Mouse (Mus musculus) CH12.LX (cell line): ENCODE measurements around the gene Opn4. TPM values are rescaled to one million over a fixed set of nuclear protein-coding genes. Genes with fewer than 3 reads are reported as not detected.
A peak's percentile ranks its signal among the peaks of the same experiment; 100 is the strongest.

ENCODE experiments used
- DNase-seq: peaks from one replicate; pipeline ENCODE4 v3.0.0-alpha.2; 2013; ENCODE audit errors: extremely low read depth
- H3K27ac ChIP-seq: 2 replicates; pipeline ENCODE4 v1.5.1; 2012; ENCODE audit warnings: low read depth, mild to moderate bottlenecking, control low read depth, moderate library complexity; ENCODE audit not compliant: insufficient read depth
- H3K27me3 ChIP-seq: replicated peaks from 2 replicates; pipeline ENCODE3; 2012; ENCODE audit warnings: inconsistent platforms
- H3K36me3 ChIP-seq, 2 experiments: replicated peaks in 1 of 2; 2 replicates each; pipeline versions ENCODE3 to v1.6.1; 2012; ENCODE audit warnings: inconsistent platforms in 1 of 2, low read length in 1 of 2, mild to moderate bottlenecking in 1 of 2, mixed read lengths in 1 of 2, moderate library complexity in 1 of 2; ENCODE audit not compliant: control insufficient read depth in 1 of 2, insufficient read depth in 1 of 2
- H3K4me1 ChIP-seq, 2 experiments: 2 replicates each; pipeline ENCODE4 v1.6.1; 2012; ENCODE audit warnings: inconsistent platforms in 1 of 2, moderate library complexity in 1 of 2; ENCODE audit not compliant: insufficient read depth in 2 of 2, control insufficient read depth in 1 of 2
- H3K4me2 ChIP-seq: 2 replicates; pipeline ENCODE4 v1.6.1; 2012; ENCODE audit warnings: low read depth, mild to moderate bottlenecking, control low read depth; ENCODE audit not compliant: poor library complexity, insufficient read depth, severe bottlenecking
- H3K4me3 ChIP-seq, 3 experiments: fragments of 150-350 bp in 1 of 3; sonication (generic) in 1 of 3; replicated peaks in 1 of 3; 2 replicates each; pipeline versions ENCODE3 to v1.5.1; 2011 to 2012; ENCODE audit warnings: low read depth in 2 of 3, low read length in 2 of 3, mild to moderate bottlenecking in 2 of 3, moderate library complexity in 2 of 3, control low read depth in 1 of 3, improper control_type of control experiment in 1 of 3, inconsistent platforms in 1 of 3, mixed read lengths in 1 of 3; ENCODE audit not compliant: poor library complexity in 1 of 3
- H3K79me2 ChIP-seq: replicated peaks from 2 replicates; pipeline ENCODE4 v1.6.1; 2012; ENCODE audit warnings: mild to moderate bottlenecking, moderate library complexity; ENCODE audit not compliant: control insufficient read depth, poor library complexity, insufficient read depth, severe bottlenecking; ENCODE audit errors: extremely low read depth
- H3K9ac ChIP-seq: 2 replicates; pipeline ENCODE4 v1.6.1; 2012; ENCODE audit warnings: low read depth, mild to moderate bottlenecking, control low read depth, moderate library complexity; ENCODE audit not compliant: insufficient read depth
- H3K9me3 ChIP-seq: replicated peaks from 2 replicates; pipeline ENCODE3; 2012; ENCODE audit warnings: low read length, inconsistent platforms, mixed read lengths
- CTCF ChIP-seq, 2 experiments: IDR thresholded peaks in 1 of 2; conservative IDR thresholded peaks in 1 of 2; 2 replicates each; pipeline ENCODE4 v1.5.1; 2011 to 2012; ENCODE audit warnings: low read depth in 2 of 2, low read length in 2 of 2, improper control_type of control experiment in 1 of 2, inconsistent platforms in 1 of 2, mild to moderate bottlenecking in 1 of 2, moderate library complexity in 1 of 2
- E2F4 ChIP-seq: IDR thresholded peaks from 2 replicates; pipeline ENCODE4 v1.6.1; 2011; ENCODE audit warnings: low read depth, low read length, improper control_type of control experiment; ENCODE audit not compliant: insufficient replicate concordance
- GABPA ChIP-seq: IDR thresholded peaks from 2 replicates; pipeline ENCODE4 v1.6.1; 2012; ENCODE audit warnings: low read depth, low read length, improper control_type of control experiment, inconsistent platforms; ENCODE audit not compliant: insufficient replicate concordance
- IRF4 ChIP-seq: IDR thresholded peaks from 2 replicates; pipeline ENCODE4 v1.6.1; 2014; ENCODE audit warnings: low read depth, mild to moderate bottlenecking, inconsistent platforms, low read length, improper control_type of control experiment
- JUN ChIP-seq: IDR thresholded peaks from 2 replicates; pipeline ENCODE4 v1.6.1; 2011; ENCODE audit warnings: low read depth, mild to moderate bottlenecking, low read length, improper control_type of control experiment, moderate library complexity; ENCODE audit not compliant: insufficient read depth
- JUND ChIP-seq: conservative IDR thresholded peaks from 2 replicates; pipeline ENCODE4 v1.6.1; 2011; ENCODE audit warnings: low read depth, low read length, improper control_type of control experiment
- KAT2A ChIP-seq: IDR thresholded peaks from 2 replicates; pipeline ENCODE4 v1.6.1; 2012; ENCODE audit warnings: low read length, improper control_type of control experiment, inconsistent platforms; ENCODE audit not compliant: insufficient replicate concordance
- MAFK ChIP-seq: IDR thresholded peaks from 2 replicates; pipeline ENCODE4 v1.6.1; 2011; ENCODE audit warnings: low read length, improper control_type of control experiment; ENCODE audit not compliant: insufficient replicate concordance
- MAZ ChIP-seq: IDR thresholded peaks from 2 replicates; pipeline ENCODE4 v1.6.1; 2012; ENCODE audit warnings: low read depth, mild to moderate bottlenecking, inconsistent platforms, low read length, improper control_type of control experiment, moderate library complexity
- MEF2A ChIP-seq: IDR thresholded peaks from 2 replicates; pipeline ENCODE4 v1.6.1; 2014; ENCODE audit warnings: low read depth, mild to moderate bottlenecking, inconsistent platforms, low read length, improper control_type of control experiment, borderline replicate concordance
- MXI1 ChIP-seq: IDR thresholded peaks from 2 replicates; pipeline ENCODE4 v1.6.1; 2011; ENCODE audit warnings: mild to moderate bottlenecking, low read depth, low read length, improper control_type of control experiment
- PAX5 ChIP-seq: IDR thresholded peaks from 2 replicates; pipeline ENCODE4 v1.6.1; 2012; ENCODE audit warnings: low read length, inconsistent platforms, mixed read lengths
- RAD21 ChIP-seq: IDR thresholded peaks from 2 replicates; pipeline ENCODE4 v1.6.1; 2011; ENCODE audit warnings: low read depth, mild to moderate bottlenecking, low read length, improper control_type of control experiment, moderate library complexity
- SMC3 ChIP-seq: IDR thresholded peaks from 2 replicates; pipeline ENCODE4 v1.6.1; 2011; ENCODE audit warnings: low read depth, low read length, improper control_type of control experiment
- UBTF ChIP-seq: IDR thresholded peaks from 2 replicates; pipeline ENCODE4 v1.6.1; 2012; ENCODE audit warnings: low read depth, mild to moderate bottlenecking, inconsistent platforms, low read length, improper control_type of control experiment, moderate library complexity
- USF2 ChIP-seq: conservative IDR thresholded peaks from 2 replicates; pipeline ENCODE4 v1.6.1; 2011; ENCODE audit warnings: low read depth, low read length, improper control_type of control experiment
- ZC3H11A ChIP-seq: IDR thresholded peaks from 2 replicates; pipeline ENCODE4 v1.6.1; 2012; ENCODE audit warnings: low read depth, mild to moderate bottlenecking, inconsistent platforms, low read length, improper control_type of control experiment
- ZKSCAN1 ChIP-seq: IDR thresholded peaks from 2 replicates; pipeline ENCODE4 v1.6.1; 2012; ENCODE audit warnings: low read depth, inconsistent platforms, low read length, improper control_type of control experiment, borderline replicate concordance
- ZMIZ1 ChIP-seq: IDR thresholded peaks from 2 replicates; pipeline ENCODE4 v1.6.1; 2012; ENCODE audit warnings: low read depth, mild to moderate bottlenecking, inconsistent platforms, low read length, improper control_type of control experiment
- dilution Hi-C: fragments of 300-500 bp; cut with MboI; formaldehyde crosslinking; loops from 2 replicates; pipeline ENCODE4 v1.14.3; 2020; ENCODE audit warnings: low sequenced_read_pairs; ENCODE audit not compliant: extremely low pct_unique_long_range_greater_than_20kb, extremely low pct_ligation_motif_present
- in situ Hi-C: fragments of 300-500 bp; cut with MboI; formaldehyde crosslinking; loops from 3 replicates; pipeline ENCODE4 v1.14.3; 2019; ENCODE audit warnings: low sequenced_read_pairs, low pct_ligation_motif_present, low pct_unique_long_range_greater_than_20kb, mixed read lengths
- polyA plus RNA-seq: library from polyadenylated mRNA; unstranded; fragments of >175 nt; gene quantifications from 2 replicates; pipeline ENCODE4 v1.2.1, GENCODE M21; 2012; ENCODE audit warnings: low read depth; ENCODE audit not compliant: insufficient read length
- total RNA-seq, 2 experiments: library from RNA; depleted of rRNA; stranded (reverse); fragments of 300-350 nt in 1 of 2; fragments of >200 nt in 1 of 2; gene quantifications; 2 replicates each; pipeline ENCODE4 v1.2.3; 2012 to 2014

Gene Opn4
- total and polyA plus RNA-seq, 3 experiments: not detected

- Histone ChIP-seq H3K9ac (no peak overlapping the region), H3K27me3 (peaks cover 4% of the 10 kb centered on the region), H3K4me1 (peaks cover 0 to 8% of the 10 kb centered on the region in 2 experiments; a peak in 2 of 4 replicates), H3K79me2 (no peaks in the 10 kb centered on the region), H3K27ac (no peak overlapping the region), H3K4me3 (no peak overlapping the region), H3K9me3 (no peaks in the 10 kb centered on the region), H3K4me2 (no peak overlapping the region), H3K36me3 (no peaks in the 10 kb centered on the region)
- dilution Hi-C loops: loop anchor here (25.0 kb wide), 1 partner anchor 150 kb away; no protein-coding TSS in a partner anchor
- peak; percentile 17 for DNase-seq
- in situ Hi-C loops: no loop called here
- peak; percentile 25 for TF ChIP-seq SMC3
- TF ChIP-seq E2F4: no peak
- TF ChIP-seq ZC3H11A: no peak
- peak; percentile 27 to 58; a peak in 3 of 4 replicates for TF ChIP-seq CTCF (conservative IDR thresholded peaks at IDR 0.05 in 1 of 2, IDR thresholded peaks at IDR 0.05 in 1 of 2; ENCODE audit: low read depth in 2 of 2, low read length in 2 of 2)
- no peak for TF ChIP-seq UBTF
- TF ChIP-seq ZMIZ1: no peak
- peak; percentile 23 for TF ChIP-seq RAD21
- TF ChIP-seq MXI1: no peak
Observed at GRCm38 (mm10) chr14:34612222-34612621, 12.3 kb upstream of the Opn4 start.

- TF ChIP-seq KAT2A: no peak
- TF ChIP-seq MEF2A: no peak
- TF ChIP-seq MAFK: no peak
- TF ChIP-seq GABPA: no peak
- no peak for TF ChIP-seq ZMIZ1
- TF ChIP-seq ZC3H11A: no peak
- no peak for TF ChIP-seq UBTF
- TF ChIP-seq PAX5: no peak
- TF ChIP-seq MAZ: no peak
- TF ChIP-seq JUN: no peak
- TF ChIP-seq ZKSCAN1: no peak
- no peak for TF ChIP-seq JUND
- no peak for TF ChIP-seq USF2
- TF ChIP-seq IRF4: no peak
- no peak for TF ChIP-seq MXI1
- dilution Hi-C loops (loop anchor here (25.0 kb wide), 1 partner anchor 151 kb away; no protein-coding TSS in a partner anchor), in situ Hi-C loops (no loop called here)
- Histone ChIP-seq H3K79me2 (no peaks in the 10 kb centered on the region), H3K36me3 (no peaks in the 10 kb centered on the region), H3K9ac (no peak overlapping the region), H3K4me2 (no peak overlapping the region), H3K27me3 (peaks cover 4% of the 10 kb centered on the region), H3K9me3 (no peaks in the 10 kb centered on the region), H3K4me1 (peaks cover 0 to 8% of the 10 kb centered on the region in 2 experiments; a peak in 2 of 4 replicates), H3K4me3 (no peak overlapping the region), H3K27ac (no peak overlapping the region)
- DNase-seq: no peak
Observed at GRCm38 (mm10) chr14:34611591-34611990, 11.6 kb upstream of the Opn4 start.
